Mouse (Mus musculus): ENCODE data around the gene Kcnip1.

Gene Kcnip1

GRCm38 (mm10) chr11:33910982-33911381 lies 82.0 kb downstream of the Kcnip1 start:
- no peak for DNase-seq (ENCODE audit: extremely low read depth, insufficient read length, low spot score)

GRCm38 (mm10) chr11:33908360-33909175 lies 84.4 kb downstream of the Kcnip1 start:
- no peak for DNase-seq (ENCODE audit: extremely low read depth, insufficient read length, low spot score)

- no peak for DNase-seq (ENCODE audit: extremely low read depth, insufficient read length, low spot score)
Measured at GRCm38 (mm10) chr11:33903494-33903893, 89.5 kb downstream of the Kcnip1 start.

GRCm38 (mm10) chr11:33902377-33902776 lies 90.6 kb downstream of the Kcnip1 start:
- DNase-seq (ENCODE audit: extremely low read depth, insufficient read length, low spot score) = no peak

- DNase-seq (ENCODE audit: extremely low read depth, insufficient read length, low spot score) = no peak
Measured at GRCm38 (mm10) chr11:33901783-33902182, 91.2 kb downstream of the Kcnip1 start.

- DNase-seq (ENCODE audit: extremely low read depth, insufficient read length, low spot score) = no peak
Measured at GRCm38 (mm10) chr11:33891084-33891483, 101.9 kb downstream of the Kcnip1 start.

- DNase-seq (ENCODE audit: extremely low read depth, insufficient read length, low spot score) = no peak
Measured at GRCm38 (mm10) chr11:33890382-33890781, 102.6 kb downstream of the Kcnip1 start.

- DNase-seq (ENCODE audit: extremely low read depth, insufficient read length, low spot score) = no peak
Measured at GRCm38 (mm10) chr11:33887660-33888059, 105.3 kb downstream of the Kcnip1 start.

GRCm38 (mm10) chr11:33885981-33886380 lies 107.0 kb downstream of the Kcnip1 start:
- no peak for DNase-seq (ENCODE audit: extremely low read depth, insufficient read length, low spot score)

- DNase-seq (ENCODE audit: extremely low read depth, insufficient read length, low spot score) = peak; percentile 56
Measured at GRCm38 (mm10) chr11:33882731-33883328, 110.1 kb downstream of the Kcnip1 start.

- no peak for DNase-seq (ENCODE audit: extremely low read depth, insufficient read length, low spot score)
Measured at GRCm38 (mm10) chr11:33874925-33875324, 118.0 kb downstream of the Kcnip1 start.

- DNase-seq (ENCODE audit: extremely low read depth, insufficient read length, low spot score) = no peak
Measured at GRCm38 (mm10) chr11:33873071-33873781, 119.7 kb downstream of the Kcnip1 start.

- DNase-seq (ENCODE audit: extremely low read depth, insufficient read length, low spot score) = peak; percentile 13
Measured at GRCm38 (mm10) chr11:33872716-33873048, 120.3 kb downstream of the Kcnip1 start.

- peak; percentile 42 for DNase-seq (ENCODE audit: extremely low read depth, insufficient read length, low spot score)
Measured at GRCm38 (mm10) chr11:33871998-33872715, 120.8 kb downstream of the Kcnip1 start.

- no peak for DNase-seq (ENCODE audit: extremely low read depth, insufficient read length, low spot score)
Measured at GRCm38 (mm10) chr11:33870246-33870645, 122.7 kb downstream of the Kcnip1 start.

GRCm38 (mm10) chr11:33869559-33869958 lies 123.4 kb downstream of the Kcnip1 start:
- DNase-seq (ENCODE audit: extremely low read depth, insufficient read length, low spot score) = no peak

GRCm38 (mm10) chr11:33866775-33867174 lies 126.2 kb downstream of the Kcnip1 start:
- no peak for DNase-seq (ENCODE audit: extremely low read depth, insufficient read length, low spot score)

GRCm38 (mm10) chr11:33864245-33864644 lies 128.7 kb downstream of the Kcnip1 start:
- DNase-seq (ENCODE audit: extremely low read depth, insufficient read length, low spot score) = no peak

- DNase-seq (ENCODE audit: extremely low read depth, insufficient read length, low spot score) = no peak
Measured at GRCm38 (mm10) chr11:33861823-33862222, 131.1 kb downstream of the Kcnip1 start.

GRCm38 (mm10) chr11:33860905-33861582 lies 131.9 kb downstream of the Kcnip1 start:
- DNase-seq (ENCODE audit: extremely low read depth, insufficient read length, low spot score) = peak; percentile 64
